Mouse (Mus musculus) embryonic fibroblast, embryonic 13.5 days (primary cell): ENCODE measurements around the gene Slc25a21.

Source experiments
- CTCF ChIP-seq: IDR thresholded peaks from 2 replicates; pipeline ENCODE4 v1.5.1; 2011; ENCODE audit warnings: mild to moderate bottlenecking, control low read depth, low read length, moderate library complexity, borderline replicate concordance; ENCODE audit not compliant: insufficient read depth
- POLR2A ChIP-seq: IDR thresholded peaks from 2 replicates; pipeline ENCODE4 v1.6.1; 2011; ENCODE audit warnings: low read depth, mild to moderate bottlenecking, control low read depth, low read length, moderate library complexity

- no peak for TF ChIP-seq CTCF
- no peak for TF ChIP-seq POLR2A
Observed at GRCm38 (mm10) chr12:56697011-56697740, 500.1 kb downstream of the Slc25a21 start.
